Mouse (Mus musculus): ENCODE measurements around the gene Casp7. TPM values are rescaled to one million over a fixed set of nuclear protein-coding genes. Genes with fewer than 3 reads are reported as not detected.

The Casp7 gene
- polyA plus RNA-seq, 1 experiment from 2014 or later, result 17.8 TPM

DNA sequence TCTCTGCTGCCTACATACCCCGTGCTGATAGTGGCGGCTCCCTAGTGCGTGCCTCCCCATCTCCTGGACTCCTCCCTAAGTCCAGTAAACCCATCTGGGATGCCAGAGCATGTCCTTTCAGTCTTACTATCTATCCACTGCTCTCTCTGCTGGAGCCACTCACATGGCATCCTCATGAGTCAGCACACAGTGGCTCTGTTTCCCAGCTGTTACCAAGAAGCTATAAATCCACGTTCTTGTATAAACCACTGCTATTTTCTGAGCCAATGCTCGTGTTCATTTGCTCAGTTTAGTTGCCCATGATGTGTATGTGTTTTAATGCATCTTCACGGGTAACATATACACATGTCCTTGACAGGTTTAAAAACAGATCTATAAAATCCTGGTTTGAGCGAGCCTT is 29.2 kb upstream of the Casp7 start:
- Histone ChIP-seq H3K9me3 (no peaks in the 10 kb centered on the region), H3K36me3 (replicated peaks) (no peaks in the 10 kb centered on the region), H3K4me3 (no peak overlapping the region), H3K27ac (replicated peaks) (no peak overlapping the region), H3K27me3 (replicated peaks; ENCODE audit: low read depth, poor library complexity, severe bottlenecking) (0 out of 2 replicates have a peak, but pooled peaks cover 3% of the 10 kb centered on the region), H3K4me1 (peaks cover 7% of the 10 kb centered on the region; the same call in 1 of the 2 replicates)
- DNase-seq (ENCODE audit: low spot score), result no peak
- WGBS, result 89% methylated on average over 7 of the region's 7 CpGs

DNA sequence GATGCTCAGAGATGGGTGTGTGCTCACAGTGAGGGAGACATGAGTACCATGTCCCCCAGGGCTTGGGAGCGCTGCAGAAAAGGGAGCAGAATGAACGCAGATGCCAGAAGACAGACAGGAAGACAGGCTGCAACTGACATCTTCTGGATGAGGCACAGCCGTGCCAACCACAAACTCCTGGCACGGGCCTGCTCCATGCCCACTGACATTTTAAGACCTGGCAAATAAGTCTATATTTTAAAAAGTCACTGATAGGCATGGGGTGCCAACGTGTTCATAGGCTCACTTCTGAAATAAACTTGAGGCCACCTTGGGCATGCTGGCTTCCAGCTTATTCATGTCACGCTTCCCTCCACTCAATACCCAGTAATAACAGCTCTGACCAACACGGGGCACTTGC is 28.0 kb upstream of the Casp7 start:
- Histone ChIP-seq H3K9me3 (no peaks in the 10 kb centered on the region), H3K4me1 (peaks cover 8% of the 10 kb centered on the region; the same call in 1 of the 2 replicates), H3K27ac (replicated peaks) (no peak overlapping the region), H3K27me3 (replicated peaks; ENCODE audit: low read depth, poor library complexity, severe bottlenecking) (0 out of 2 replicates have a peak, but pooled peaks cover 3% of the 10 kb centered on the region), H3K4me3 (no peak overlapping the region), H3K36me3 (replicated peaks) (no peaks in the 10 kb centered on the region)
- DNase-seq (ENCODE audit: low spot score), result no peak
- 89% methylated on average over 7 of the region's 7 CpGs for WGBS

DNA sequence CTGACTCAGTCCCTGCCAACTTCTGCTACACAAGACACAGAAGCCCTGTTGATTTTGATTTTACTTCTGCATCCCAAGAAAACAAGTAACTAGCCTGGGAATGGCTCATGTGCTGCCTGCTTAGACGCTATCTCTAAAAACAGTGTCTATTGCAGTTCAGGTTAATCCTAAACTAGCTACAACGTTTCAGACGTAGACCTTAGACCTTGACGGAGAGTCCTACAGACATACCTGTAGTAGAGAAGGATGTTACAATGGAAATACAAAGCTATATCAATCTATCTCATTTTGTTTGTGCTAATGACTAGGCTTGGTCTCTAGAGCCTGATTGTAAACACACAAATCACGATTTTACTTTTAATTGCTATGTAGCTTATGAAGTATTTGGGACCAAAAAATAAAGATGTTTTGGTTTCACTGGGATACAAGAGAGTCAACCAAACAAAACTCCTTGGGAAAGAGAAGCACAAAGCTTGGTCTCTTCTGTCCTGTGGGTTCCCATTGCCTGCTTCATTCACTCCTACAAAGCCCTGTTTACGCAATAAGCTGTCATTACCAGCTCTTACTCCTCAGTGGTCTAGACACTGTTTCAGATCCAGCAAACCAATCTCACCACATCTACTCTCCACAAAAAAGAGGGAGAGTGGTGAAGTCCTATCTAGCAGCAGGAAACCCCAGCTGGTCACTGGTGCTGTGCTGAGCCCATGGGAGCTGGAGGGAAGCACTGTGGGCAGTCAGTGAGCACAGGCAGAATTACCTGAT is 26.4 kb upstream of the Casp7 start:
- Histone ChIP-seq H3K4me1 (peaks cover 11% of the 10 kb centered on the region; the same call in 1 of the 2 replicates), H3K27ac (replicated peaks) (no peak overlapping the region), H3K4me3 (no peak overlapping the region), H3K9me3 (no peaks in the 10 kb centered on the region), H3K27me3 (replicated peaks; ENCODE audit: low read depth, poor library complexity, severe bottlenecking) (no peaks in the 10 kb centered on the region), H3K36me3 (replicated peaks) (no peaks in the 10 kb centered on the region)
- WGBS, result 91% methylated on average over 6 of the region's 6 CpGs
- DNase-seq (ENCODE audit: low spot score), result no peak

DNA sequence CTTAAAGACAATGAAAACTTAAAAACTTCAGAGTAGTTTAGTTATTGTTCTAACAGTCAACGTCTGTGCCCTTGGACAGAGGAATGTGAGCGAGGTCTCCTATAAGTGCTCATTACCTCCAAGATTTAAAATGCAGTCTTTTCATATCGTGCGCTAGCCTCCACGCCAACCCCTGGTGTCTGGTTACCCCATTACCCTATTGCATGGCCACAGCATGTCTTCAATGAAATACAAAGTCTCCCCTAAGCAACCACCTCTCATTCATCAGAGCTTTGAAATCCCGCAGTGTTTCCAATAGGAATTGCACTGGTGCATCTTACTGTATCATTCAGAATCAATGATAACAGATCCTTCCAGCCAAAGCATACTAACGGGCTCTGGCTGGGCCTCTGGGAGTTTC is 24.7 kb upstream of the Casp7 start:
- DNase-seq (ENCODE audit: low spot score), result no peak
- H3K27me3 ChIP-seq (replicated peaks; ENCODE audit: low read depth, poor library complexity, severe bottlenecking), result no peaks in the 10 kb centered on the region
- no peaks in the 10 kb centered on the region for H3K36me3 ChIP-seq (replicated peaks)
- H3K9me3 ChIP-seq, result no peaks in the 10 kb centered on the region
- WGBS, result 65% methylated on average over 7 of the region's 7 CpGs
- H3K4me3 ChIP-seq, result no peak overlapping the region
- H3K27ac ChIP-seq (replicated peaks), result no peak overlapping the region
- peaks cover 11% of the 10 kb centered on the region; the same call in 1 of the 2 replicates for H3K4me1 ChIP-seq

DNA sequence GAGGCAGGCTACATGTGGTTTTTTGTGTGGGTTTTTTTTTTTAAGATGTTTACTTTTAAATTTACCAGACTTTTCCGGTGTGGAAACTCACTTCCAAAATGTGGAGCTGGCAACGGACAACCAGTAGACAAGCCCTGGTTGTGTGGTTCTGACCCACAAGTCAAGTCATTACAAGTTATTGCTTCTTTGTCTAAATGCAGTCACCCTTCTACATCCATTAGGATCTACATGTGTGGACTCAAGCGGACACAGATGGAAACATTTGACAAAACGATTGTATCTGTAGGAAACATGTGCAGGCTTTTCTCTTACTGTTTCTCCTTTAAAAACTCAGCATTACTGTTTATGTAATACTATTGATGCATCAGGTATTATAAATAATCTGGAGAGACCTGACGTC is 23.7 kb upstream of the Casp7 start:
- H3K36me3 ChIP-seq (replicated peaks), result no peaks in the 10 kb centered on the region
- no peak overlapping the region for H3K27ac ChIP-seq (replicated peaks)
- WGBS, result 90% methylated on average over 5 of the region's 5 CpGs

DNA sequence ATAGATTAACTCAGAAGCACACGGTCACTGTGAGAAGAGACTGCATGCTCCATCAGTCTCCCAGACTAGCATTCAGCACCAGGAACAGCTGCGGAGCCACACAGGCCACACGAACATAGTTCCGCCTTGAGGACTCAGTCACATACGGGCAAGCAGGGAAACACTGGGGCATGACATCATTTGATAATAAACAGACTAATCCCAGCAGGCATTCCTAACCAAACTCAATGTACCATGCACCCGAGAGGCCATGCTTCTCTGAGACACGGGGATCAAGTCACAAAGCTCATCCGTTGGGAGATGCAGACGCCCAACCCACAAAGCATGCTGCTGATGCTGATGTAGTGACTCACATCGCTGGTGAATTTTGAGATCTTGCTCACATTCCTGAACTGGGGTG is 22.9 kb upstream of the Casp7 start:
- Histone ChIP-seq H3K9me3 (no peaks in the 10 kb centered on the region), H3K27ac (replicated peaks) (no peak overlapping the region), H3K27me3 (replicated peaks; ENCODE audit: low read depth, poor library complexity, severe bottlenecking) (no peaks in the 10 kb centered on the region), H3K4me3 (no peak overlapping the region), H3K36me3 (replicated peaks) (no peaks in the 10 kb centered on the region), H3K4me1 (peaks cover 11% of the 10 kb centered on the region; the same call in 1 of the 2 replicates)
- DNase-seq (ENCODE audit: low spot score), result no peak
- 78% methylated on average over 10 of the region's 10 CpGs for WGBS

More for the DNA sequence above, 23.7 kb upstream of the Casp7 start:
- Histone ChIP-seq H3K9me3 (no peaks in the 10 kb centered on the region), H3K4me1 (peaks cover 11% of the 10 kb centered on the region; the same call in 1 of the 2 replicates), H3K27me3 (replicated peaks; ENCODE audit: low read depth, poor library complexity, severe bottlenecking) (no peaks in the 10 kb centered on the region), H3K4me3 (no peak overlapping the region)
- no peak for DNase-seq (ENCODE audit: low spot score)

DNA sequence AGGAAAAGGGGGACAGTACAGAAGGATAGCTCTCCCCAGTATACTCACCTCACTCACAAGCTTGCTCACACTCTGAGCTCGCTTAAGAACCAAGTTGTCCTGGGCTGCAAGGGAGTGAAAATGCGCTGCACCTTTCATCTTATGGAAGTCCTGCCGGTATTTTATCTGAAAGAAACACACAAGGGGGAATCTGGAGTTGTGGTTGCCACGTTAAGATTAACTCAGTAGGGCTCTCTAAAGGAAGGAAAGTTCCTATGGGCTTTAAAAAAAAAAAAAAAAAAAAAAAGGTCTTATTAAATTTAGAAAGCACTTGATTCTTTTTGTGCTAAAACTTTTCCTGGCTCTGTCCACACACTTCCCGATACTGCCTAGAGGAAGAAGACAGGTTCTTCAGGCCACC is 18.9 kb upstream of the Casp7 start:
- peaks cover 4% of the 10 kb centered on the region; the same call in 1 of the 2 replicates for H3K4me1 ChIP-seq
- no peak overlapping the region for H3K27ac ChIP-seq (replicated peaks)
- WGBS, result 83% methylated on average over 5 of the region's 5 CpGs
- DNase-seq (ENCODE audit: low spot score), result no peak
- no peaks in the 10 kb centered on the region for H3K27me3 ChIP-seq (replicated peaks; ENCODE audit: low read depth, poor library complexity, severe bottlenecking)
- H3K9me3 ChIP-seq, result no peaks in the 10 kb centered on the region
- H3K36me3 ChIP-seq (replicated peaks), result no peaks in the 10 kb centered on the region
- H3K4me3 ChIP-seq, result no peak overlapping the region

DNA sequence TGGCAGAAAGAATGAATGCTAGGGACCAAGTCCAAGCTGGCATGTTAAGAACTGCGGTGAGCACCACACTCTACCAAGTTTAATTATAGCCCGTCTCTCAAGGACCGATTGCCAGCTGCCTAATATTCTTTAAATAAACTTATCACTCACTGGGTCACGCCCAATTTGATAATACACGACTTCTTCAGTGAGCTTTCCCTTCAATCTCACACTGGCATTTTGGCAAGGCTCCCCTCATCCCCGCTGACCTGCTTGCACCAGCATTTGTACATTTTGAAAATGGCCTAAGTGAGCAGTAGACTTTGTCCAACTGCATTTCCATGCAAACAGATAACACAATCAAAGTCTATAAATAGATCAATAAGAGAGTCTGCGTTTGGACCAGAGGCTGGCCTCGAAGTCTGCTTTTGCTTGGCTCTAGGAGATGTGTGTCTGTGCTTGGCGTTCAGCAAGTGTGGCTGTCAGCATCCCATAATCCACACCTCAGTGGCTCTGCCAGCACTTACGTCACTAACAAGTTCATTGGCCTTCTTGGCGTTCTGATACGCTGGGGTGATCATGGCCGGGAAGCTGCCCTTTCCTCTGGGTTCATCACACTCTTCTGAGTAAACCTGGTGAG is 18.3 kb upstream of the Casp7 start:
- no peak for DNase-seq (ENCODE audit: low spot score)
- H3K27me3 ChIP-seq (replicated peaks; ENCODE audit: low read depth, poor library complexity, severe bottlenecking), result no peaks in the 10 kb centered on the region
- no peak overlapping the region for H3K4me3 ChIP-seq
- no peaks in the 10 kb centered on the region for H3K9me3 ChIP-seq
- H3K4me1 ChIP-seq, result peaks cover 4% of the 10 kb centered on the region; the same call in 1 of the 2 replicates
- no peak overlapping the region for H3K27ac ChIP-seq (replicated peaks)
- WGBS, result 90% methylated on average over 13 of the region's 13 CpGs
- no peaks in the 10 kb centered on the region for H3K36me3 ChIP-seq (replicated peaks)

DNA sequence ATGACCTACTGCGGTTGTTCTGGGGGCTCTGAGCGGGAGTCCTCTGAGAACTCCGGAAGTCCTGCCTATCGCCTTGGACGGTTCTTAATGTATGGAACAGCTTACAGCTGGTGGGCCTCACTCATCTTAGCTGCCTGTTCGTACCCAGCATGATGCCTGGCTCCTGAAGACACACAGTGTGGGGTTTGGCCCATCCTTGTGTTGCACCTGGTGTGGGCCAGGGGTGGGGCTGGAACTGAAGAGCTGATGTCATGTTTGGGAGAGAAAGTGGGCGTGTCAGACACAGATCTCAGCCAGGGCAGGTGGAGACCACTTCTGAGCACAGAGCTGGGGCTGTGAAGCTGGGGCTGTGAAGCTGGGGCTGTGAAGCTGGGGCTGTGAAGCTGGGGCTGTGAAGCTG is 16.6 kb upstream of the Casp7 start:
- Histone ChIP-seq H3K9me3 (no peaks in the 10 kb centered on the region), H3K27ac (replicated peaks) (no peak overlapping the region), H3K36me3 (replicated peaks) (no peaks in the 10 kb centered on the region), H3K4me3 (no peak overlapping the region), H3K4me1 (no peaks in the 10 kb centered on the region), H3K27me3 (replicated peaks; ENCODE audit: low read depth, poor library complexity, severe bottlenecking) (no peaks in the 10 kb centered on the region)
- 87% methylated on average over 7 of the region's 7 CpGs for WGBS
- no peak for DNase-seq (ENCODE audit: low spot score)

DNA sequence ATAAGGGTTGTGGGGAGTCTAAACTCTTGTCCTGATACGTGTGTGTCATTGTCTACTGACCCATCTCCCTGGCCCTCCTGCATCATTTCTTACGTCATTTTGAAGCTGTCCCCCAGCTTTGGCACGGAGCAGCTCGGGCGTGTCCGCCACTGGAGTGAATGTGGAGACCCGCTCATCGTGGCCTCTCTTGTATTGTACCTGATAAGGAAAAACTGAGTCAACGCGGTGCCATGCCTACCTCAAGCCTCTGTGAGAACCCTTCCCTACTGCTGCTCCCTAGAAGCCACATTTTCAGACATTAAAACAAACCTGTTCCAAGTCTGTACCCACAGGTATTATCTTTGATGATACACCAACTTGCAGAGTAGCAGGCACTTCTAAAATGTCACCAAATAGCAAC is 15.5 kb upstream of the Casp7 start:
- H3K4me3 ChIP-seq, result no peak overlapping the region
- no peak overlapping the region for H3K27ac ChIP-seq (replicated peaks)
- no peaks in the 10 kb centered on the region for H3K4me1 ChIP-seq
- no peaks in the 10 kb centered on the region for H3K27me3 ChIP-seq (replicated peaks; ENCODE audit: low read depth, poor library complexity, severe bottlenecking)
- no peaks in the 10 kb centered on the region for H3K9me3 ChIP-seq
- no peaks in the 10 kb centered on the region for H3K36me3 ChIP-seq (replicated peaks)
- DNase-seq (ENCODE audit: low spot score), result no peak
- WGBS, result 95% methylated on average over 10 of the region's 10 CpGs

DNA sequence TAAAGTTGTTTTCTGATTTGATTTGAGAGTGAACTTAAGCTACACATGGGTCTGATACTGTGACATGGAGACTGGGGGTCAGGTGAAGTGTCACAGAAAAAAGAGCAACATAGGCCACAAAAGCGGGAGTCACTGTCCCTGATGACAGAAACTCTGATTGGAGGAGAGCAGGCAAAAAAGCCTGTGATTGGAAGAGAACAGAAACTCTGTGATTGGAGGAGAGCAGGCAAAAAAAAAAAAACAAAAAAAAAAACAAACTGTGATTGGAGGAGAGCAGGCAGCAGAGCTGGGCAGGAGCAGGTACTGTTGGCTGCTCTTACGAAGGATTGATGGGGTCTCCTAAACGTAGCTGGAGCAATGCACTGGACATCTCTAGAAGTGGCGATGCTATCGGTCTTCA is 11.4 kb upstream of the Casp7 start:
- Histone ChIP-seq H3K4me3 (no peak overlapping the region), H3K4me1 (no peaks in the 10 kb centered on the region), H3K27me3 (replicated peaks; ENCODE audit: low read depth, poor library complexity, severe bottlenecking) (no peaks in the 10 kb centered on the region), H3K36me3 (replicated peaks) (no peaks in the 10 kb centered on the region), H3K9me3 (no peaks in the 10 kb centered on the region), H3K27ac (replicated peaks) (no peak overlapping the region)
- no peak for DNase-seq (ENCODE audit: low spot score)
- WGBS, result 87% methylated on average over 5 of the region's 5 CpGs

DNA sequence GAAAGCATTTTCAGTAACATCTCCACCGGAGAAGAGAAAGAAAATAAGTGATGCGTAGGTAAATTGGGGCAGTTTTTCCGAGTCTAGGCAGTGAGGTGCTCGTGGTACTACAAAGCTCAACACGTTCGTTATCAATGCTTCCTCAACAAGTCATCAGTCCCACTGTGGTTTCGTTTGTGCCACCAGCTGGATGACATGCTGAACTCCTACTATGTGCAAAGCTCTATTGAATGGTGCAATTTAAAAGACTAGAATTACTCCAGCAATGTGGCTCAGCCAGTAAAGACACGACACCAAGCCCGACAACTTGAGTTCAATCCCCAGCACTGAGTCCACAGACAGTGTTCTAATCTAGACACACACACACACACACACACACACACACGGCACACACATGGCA is 10.8 kb upstream of the Casp7 start:
- Histone ChIP-seq H3K4me1 (no peaks in the 10 kb centered on the region), H3K27me3 (replicated peaks; ENCODE audit: low read depth, poor library complexity, severe bottlenecking) (no peaks in the 10 kb centered on the region), H3K36me3 (replicated peaks) (no peaks in the 10 kb centered on the region), H3K9me3 (no peaks in the 10 kb centered on the region), H3K4me3 (no peak overlapping the region), H3K27ac (replicated peaks) (no peak overlapping the region)
- DNase-seq (ENCODE audit: low spot score), result no peak
- 91% methylated on average over 10 of the region's 10 CpGs for WGBS

DNA sequence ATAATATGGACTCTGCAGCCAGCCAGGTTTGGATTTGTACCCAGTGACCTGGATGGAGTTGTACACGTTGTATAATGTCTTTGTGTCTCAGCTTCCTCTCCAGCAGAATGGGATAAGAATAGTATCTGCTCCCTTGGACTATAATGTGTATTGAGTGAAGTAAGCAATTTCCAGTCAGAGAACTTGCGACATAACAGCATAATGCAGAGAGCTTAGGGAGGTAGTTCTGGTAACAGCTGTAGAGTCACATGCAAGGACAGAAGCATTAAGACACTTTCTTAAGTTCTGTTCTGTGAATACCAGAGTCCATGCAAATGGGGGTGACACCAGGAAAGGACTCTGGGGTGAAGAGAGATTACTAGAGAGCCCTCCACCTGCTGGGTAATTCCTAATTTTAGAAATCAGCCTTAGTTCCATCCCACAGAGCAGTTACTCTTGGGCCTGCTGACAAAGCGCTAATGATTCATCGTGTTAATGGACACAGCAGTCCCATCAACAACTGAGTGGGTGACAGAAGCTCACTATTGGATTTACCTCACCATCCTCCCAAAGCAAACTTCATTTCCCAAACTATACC is 9.1 kb upstream of the Casp7 start:
- no peaks in the 10 kb centered on the region for H3K9me3 ChIP-seq
- H3K27ac ChIP-seq (replicated peaks), result no peak overlapping the region
- H3K4me1 ChIP-seq, result no peaks in the 10 kb centered on the region
- no peak overlapping the region for H3K4me3 ChIP-seq
- DNase-seq (ENCODE audit: low spot score), result no peak
- H3K36me3 ChIP-seq (replicated peaks), result no peaks in the 10 kb centered on the region
- no peaks in the 10 kb centered on the region for H3K27me3 ChIP-seq (replicated peaks; ENCODE audit: low read depth, poor library complexity, severe bottlenecking)
- 83% methylated on average over 4 of the region's 4 CpGs for WGBS

All from embryonic facial prominence, embryonic 10.5 days (tissue).